Mouse (Mus musculus): ENCODE data around the gene Otof. TPM values are rescaled to one million over a fixed set of nuclear protein-coding genes. Genes with fewer than 3 reads are reported as not detected.

The Otof gene
- 0.07 TPM in 1 of 2 replicates, not detected in the other for polyA plus RNA-seq (2015; fragmentation: Nextera tagmentation; extraction: Ambion mirVana)

GRCm38 (mm10) chr5:30461821-30462220 lies at the start of gene Otof:
TSS of gene Otof (minus strand) at chr5:30461932.

GRCm38 (mm10) chr5:30465861-30466260 lies 4.1 kb upstream of the Otof start, which contains the start of gene 1700001C02Rik:
TSS of gene 1700001C02Rik (plus strand) at chr5:30466047.

Other genes starting within 250 kb of the Otof start
- gene Selenoi, start 229.4 kb downstream of the Otof start, polyA plus RNA-seq (2015; fragmentation: Nextera tagmentation; extraction: Ambion mirVana) = 21.4 and 23.9 TPM in 2 replicates
- 0.10 and 0.43 TPM in 2 replicates for gene Drc1, start 180.5 kb downstream of the Otof start, polyA plus RNA-seq (2015; fragmentation: Nextera tagmentation; extraction: Ambion mirVana)
- 0.31 TPM in 1 of 2 replicates, not detected in the other for gene 1700001C02Rik, start 4.1 kb upstream of the Otof start, polyA plus RNA-seq (2015; fragmentation: Nextera tagmentation; extraction: Ambion mirVana)
- not detected in 2 replicates for gene Cib4, start 83.9 kb upstream of the Otof start, polyA plus RNA-seq (2015; fragmentation: Nextera tagmentation; extraction: Ambion mirVana)
- 17.2 and 21.2 TPM in 2 replicates for gene Kcnk3, start 126.2 kb upstream of the Otof start, polyA plus RNA-seq (2015; fragmentation: Nextera tagmentation; extraction: Ambion mirVana)
- gene Slc35f6, start 186.0 kb upstream of the Otof start, polyA plus RNA-seq (2015; fragmentation: Nextera tagmentation; extraction: Ambion mirVana) = 27.8 and 31.3 TPM in 2 replicates
- gene Cenpa, start 204.8 kb upstream of the Otof start, polyA plus RNA-seq (2015; fragmentation: Nextera tagmentation; extraction: Ambion mirVana) = 63.8 and 67.7 TPM in 2 replicates
- gene Dpysl5, start 249.6 kb upstream of the Otof start, polyA plus RNA-seq (2015; fragmentation: Nextera tagmentation; extraction: Ambion mirVana) = 0.47 and 0.48 TPM in 2 replicates

All from urinary bladder, postnatal 0 days (tissue).